In genomic region chr11:93100606-93101005, GRCm38 (mm10) we compare ENCODE assay signal across 17 mouse cellular contexts. TPM values are rescaled to one million over a fixed set of nuclear protein-coding genes. Genes with fewer than 3 reads are reported as not detected.
DNase-seq lines count a peak whose midpoint lies in the region; ATAC-seq lines count a peak whose summit lies in the region.
"Had no signal": no experiment of that assay in that cellular context is flagged by ENCODE, and none has a peak within 500 bp of the region (broad histone marks: within the 10 kb centered on the region; RNA-seq: fewer than 3 reads in every experiment).

No protein-coding gene starts in this region.

- H3K4me2 ChIP-seq in midbrain, embryonic 13.5 days (replicated peaks): peak overlapping the region; percentile 99
- no peak overlapping the region for H3K4me2 ChIP-seq in midbrain, embryonic 11.5 days
- H3K4me2 ChIP-seq in hindbrain, embryonic 12.5 days (replicated peaks): peak overlapping the region; percentile 96
- peak overlapping the region; percentile 83 for H3K4me2 ChIP-seq in neural tube, embryonic 14.5 days (ENCODE audit: low read depth, low read length)

- peaks cover 63% of the 10 kb centered on the region for H3K27me3 ChIP-seq in midbrain, embryonic 13.5 days
- H3K27me3 ChIP-seq in midbrain, embryonic 11.5 days (ENCODE audit: control insufficient read depth, insufficient read depth, low read length): peaks cover 44% of the 10 kb centered on the region
- peaks cover 57% of the 10 kb centered on the region for H3K27me3 ChIP-seq in hindbrain, embryonic 12.5 days
- peaks cover 12% of the 10 kb centered on the region; the same call in 1 of the 2 replicates for H3K27me3 ChIP-seq in neural tube, embryonic 14.5 days (ENCODE audit: control insufficient read depth, insufficient read depth, low read length)
- H3K27me3 ChIP-seq in heart, embryonic 10.5 days (ENCODE audit: insufficient read depth, poor library complexity, severe bottlenecking): peaks cover 65% of the 10 kb centered on the region

- H3K4me3 ChIP-seq in midbrain, embryonic 13.5 days (replicated peaks): peak overlapping the region; percentile 68
- no peak overlapping the region for H3K4me3 ChIP-seq in midbrain, embryonic 11.5 days (ENCODE audit: low read depth, low read length)
- H3K4me3 ChIP-seq in hindbrain, embryonic 12.5 days: peak overlapping the region; percentile 55
- H3K4me3 ChIP-seq in neural tube, embryonic 14.5 days (ENCODE audit: low read depth, low read length): peak overlapping the region; percentile 61
- H3K4me3 ChIP-seq in heart, embryonic 10.5 days: no peak overlapping the region
- H3K4me3 ChIP-seq: heart, adult 2 months; myocyte had no signal

- no peaks in the 10 kb centered on the region for H3K9me3 ChIP-seq in midbrain, embryonic 13.5 days
- H3K9me3 ChIP-seq in midbrain, embryonic 11.5 days (ENCODE audit: control insufficient read depth, low read length): no peaks in the 10 kb centered on the region
- H3K9me3 ChIP-seq in hindbrain, embryonic 12.5 days (replicated peaks): no peaks in the 10 kb centered on the region
- no peaks in the 10 kb centered on the region for H3K9me3 ChIP-seq in neural tube, embryonic 14.5 days (ENCODE audit: control insufficient read depth, low read length)
- H3K9me3 ChIP-seq in heart, embryonic 10.5 days: no peaks in the 10 kb centered on the region
- H3K9me3 ChIP-seq: limb, embryonic 12.5 days had no signal

- H3K36me3 ChIP-seq in midbrain, embryonic 13.5 days: no peaks in the 10 kb centered on the region
- H3K36me3 ChIP-seq in midbrain, embryonic 11.5 days (ENCODE audit: control insufficient read depth, insufficient read depth, low read length): no peaks in the 10 kb centered on the region
- no peaks in the 10 kb centered on the region for H3K36me3 ChIP-seq in hindbrain, embryonic 12.5 days
- no peaks in the 10 kb centered on the region for H3K36me3 ChIP-seq in neural tube, embryonic 14.5 days (ENCODE audit: control insufficient read depth, insufficient read depth, low read length)
- H3K36me3 ChIP-seq in heart, embryonic 10.5 days: no peaks in the 10 kb centered on the region
- H3K36me3 ChIP-seq: limb, embryonic 12.5 days had no signal

- peak overlapping the region; percentile 42; the same call in 1 of the 2 replicates for H3K9ac ChIP-seq in midbrain, embryonic 13.5 days (replicated peaks)
- H3K9ac ChIP-seq in midbrain, embryonic 11.5 days (ENCODE audit: low read length): no peak overlapping the region
- H3K9ac ChIP-seq in hindbrain, embryonic 12.5 days: no peak overlapping the region
- peak overlapping the region; percentile 69; the same call in 1 of the 2 replicates for H3K9ac ChIP-seq in neural tube, embryonic 14.5 days (replicated peaks; ENCODE audit: low read depth, low read length)
- H3K9ac ChIP-seq: limb, embryonic 12.5 days; liver, postnatal 0 days had no signal

- H3K27ac ChIP-seq in midbrain, embryonic 13.5 days: no peak overlapping the region
- H3K27ac ChIP-seq in midbrain, embryonic 11.5 days (ENCODE audit: low read depth, low read length): no peak overlapping the region
- no peak overlapping the region for H3K27ac ChIP-seq in hindbrain, embryonic 12.5 days
- peak overlapping the region; percentile 28; the same call in 1 of the 2 replicates for H3K27ac ChIP-seq in neural tube, embryonic 14.5 days (ENCODE audit: low read depth, low read length)
- no peak overlapping the region for H3K27ac ChIP-seq in heart, embryonic 10.5 days
- H3K27ac ChIP-seq: heart, adult 2 months; limb, embryonic 12.5 days had no signal

- peak; percentile 53 for DNase-seq in cerebellum, adult 11-12 months
- no peak for DNase-seq in cerebellum, adult 11 months
- no peak for DNase-seq in midbrain, embryonic 11.5 days (ENCODE audit: low spot score, missing footprints)
- DNase-seq in heart, postnatal 4 days: no peak
- DNase-seq in heart, embryonic 10.5 days (ENCODE audit: low spot score): no peak
- DNase-seq: heart, adult 2 months; kidney, adult 9 months; layer of hippocampus, adult 9-11 months; liver, postnatal 0 days; lung, postnatal 4 days had no signal

- H3K4me1 ChIP-seq in midbrain, embryonic 13.5 days (replicated peaks): peaks cover 27% of the 10 kb centered on the region
- peaks cover 13% of the 10 kb centered on the region; the same call in 1 of the 2 replicates for H3K4me1 ChIP-seq in midbrain, embryonic 11.5 days (ENCODE audit: control insufficient read depth, insufficient read depth, low read length)
- H3K4me1 ChIP-seq in hindbrain, embryonic 12.5 days: peaks cover 25% of the 10 kb centered on the region
- peaks cover 3% of the 10 kb centered on the region; the same call in 1 of the 2 replicates for H3K4me1 ChIP-seq in neural tube, embryonic 14.5 days (ENCODE audit: control insufficient read depth, insufficient read depth, low read length)
- peaks cover 19% of the 10 kb centered on the region for H3K4me1 ChIP-seq in heart, embryonic 10.5 days

- WGBS in midbrain, embryonic 13.5 days: 2% methylated on average over 6 of the region's 6 CpGs
- 3% methylated on average over 6 of the region's 6 CpGs for WGBS in midbrain, embryonic 11.5 days
- 7% methylated on average over 6 of the region's 6 CpGs for WGBS in hindbrain, embryonic 12.5 days
- WGBS in neural tube, embryonic 14.5 days: 4% methylated on average over 6 of the region's 6 CpGs
- 3% methylated on average over 6 of the region's 6 CpGs for WGBS in heart, embryonic 10.5 days

- no peak for ATAC-seq in midbrain, embryonic 13.5 days
- no peak for ATAC-seq in midbrain, embryonic 11.5 days (ENCODE audit: low FRiP score)
- ATAC-seq in hindbrain, embryonic 12.5 days (ENCODE audit: low FRiP score): no peak
- no peak for ATAC-seq in neural tube, embryonic 14.5 days (ENCODE audit: low read depth)
- ATAC-seq: liver, postnatal 0 days; Patski had no signal

RNA-seq across cellular contexts. Expression of gene Car10, which starts 2.8 kb away (rescaled TPM):
- polyA plus RNA-seq in midbrain, embryonic 13.5 days (2015; fragmentation: Nextera tagmentation; extraction: Ambion mirVana): 14.8 and 15.0 TPM in 2 replicates
- 0.87 and 1.7 TPM in 2 replicates for polyA plus RNA-seq in midbrain, embryonic 11.5 days (2014; fragmentation: Nextera tagmentation; extraction: Ambion mirVana)
- polyA plus RNA-seq in hindbrain, embryonic 12.5 days (2016; fragmentation: Nextera tagmentation; extraction: Ambion mirVana): 10.6 and 13.6 TPM in 2 replicates
- polyA plus RNA-seq in neural tube, embryonic 14.5 days (2014; fragmentation: Nextera tagmentation; extraction: Ambion mirVana): 67.4 and 78.8 TPM in 2 replicates
- total RNA-seq in heart, postnatal 4 days (2021): not detected
- 0.09 TPM in 1 of 2 replicates, not detected in the other for polyA plus RNA-seq in heart, embryonic 10.5 days (2016; fragmentation: Nextera tagmentation; extraction: Ambion mirVana)
- total RNA-seq: heart, adult 2 months; heart, postnatal 25 days had no signal
- polyA plus RNA-seq: heart, adult 2 months; liver, postnatal 0 days; myocyte; Patski had no signal

Comparison
In these comparisons a context has a peak if more than half of its experiments do, and no peak if none do; other contexts are left out.
1. H3K4me3 ChIP-seq: peak in midbrain, embryonic 13.5 days (single experiment), hindbrain, embryonic 12.5 days (single experiment) and neural tube, embryonic 14.5 days (single experiment); none in midbrain, embryonic 11.5 days (single experiment) and heart, embryonic 10.5 days (single experiment).
2. H3K9ac ChIP-seq: peak in midbrain, embryonic 13.5 days (single experiment) and neural tube, embryonic 14.5 days (single experiment); none in midbrain, embryonic 11.5 days (single experiment) and hindbrain, embryonic 12.5 days (single experiment).